In the genomic region with DNA sequence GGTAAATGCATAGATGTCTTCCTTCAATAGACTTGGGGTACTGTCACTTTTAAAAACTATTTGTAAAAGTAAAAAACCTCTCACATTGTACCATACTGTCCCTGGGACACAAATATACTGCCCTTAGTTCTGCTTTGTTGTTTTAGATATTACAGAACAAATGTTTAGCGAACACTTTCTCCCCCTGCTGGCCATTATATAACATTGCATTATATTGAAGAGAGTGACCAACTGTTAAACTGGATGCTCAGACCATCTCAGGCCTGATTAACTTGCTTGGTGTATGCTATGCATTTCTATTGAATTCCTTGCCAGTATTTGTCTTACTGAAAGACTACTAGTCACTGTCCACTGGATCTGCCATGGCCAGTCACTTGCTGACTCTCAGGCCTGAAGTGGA, we compare ENCODE assay signal across 8 mouse cellular contexts. TPM values are rescaled to one million over a fixed set of nuclear protein-coding genes. Genes with fewer than 3 reads are reported as not detected.
A peak's percentile ranks its signal among the peaks of the same experiment; 100 is the strongest.
DNase-seq lines count a peak whose midpoint lies in the region; ATAC-seq and TF ChIP-seq lines count a peak whose summit lies in the region.

No protein-coding gene starts in this region.

- ATAC-seq in forebrain, embryonic 11.5 days (replicated peaks; ENCODE audit: low FRiP score), result 0 out of 2 replicates have a peak, but pooled peaks have one; percentile 30
- peak; percentile 81 for ATAC-seq in hindbrain, postnatal 0 days

- H3K4me2 ChIP-seq in forebrain, embryonic 11.5 days (ENCODE audit: low read depth, low read length, severe bottlenecking), result no peak overlapping the region
- no peak overlapping the region for H3K4me2 ChIP-seq in hindbrain, postnatal 0 days (ENCODE audit: low read depth, low read length)

- no peak for DNase-seq in forebrain, embryonic 11.5 days (ENCODE audit: low spot score)
- no peak for DNase-seq in forebrain, embryonic 10.5 days (ENCODE audit: extremely low spot score, low spot score)
- peak; percentile 78 for DNase-seq in 3T3-L1 (ENCODE audit: low read depth, low spot score)
- peak; percentile 68 for DNase-seq in brain, adult 2 months (ENCODE audit: low read depth, low spot score)
- DNase-seq in hindbrain, postnatal 0 days (ENCODE audit: low spot score), result peak; percentile 82
- peak; percentile 66 for DNase-seq in retina, postnatal 1 day
- no peak for DNase-seq in gastrocnemius, postnatal 10 days
- no peak for DNase-seq in spleen, postnatal 14 days (ENCODE audit: low spot score in 2 of 2)

- no peak overlapping the region for H3K4me3 ChIP-seq in forebrain, embryonic 11.5 days (ENCODE audit: low read depth, low read length)
- no peak overlapping the region for H3K4me3 ChIP-seq in forebrain, embryonic 10.5 days
- no peak overlapping the region for H3K4me3 ChIP-seq in hindbrain, postnatal 0 days (ENCODE audit: low read length)

- H3K36me3 ChIP-seq in forebrain, embryonic 11.5 days (ENCODE audit: control insufficient read depth, insufficient read depth, low read length), result no peaks in the 10 kb centered on the region
- H3K36me3 ChIP-seq in forebrain, embryonic 10.5 days (replicated peaks), result no peaks in the 10 kb centered on the region
- H3K36me3 ChIP-seq in hindbrain, postnatal 0 days (ENCODE audit: insufficient read depth, low read length), result no peaks in the 10 kb centered on the region

- H3K27me3 ChIP-seq in forebrain, embryonic 11.5 days (ENCODE audit: control insufficient read depth, insufficient read depth, low read length), result no peaks in the 10 kb centered on the region
- H3K27me3 ChIP-seq in forebrain, embryonic 10.5 days (ENCODE audit: poor library complexity, severe bottlenecking), result no peaks in the 10 kb centered on the region
- no peaks in the 10 kb centered on the region for H3K27me3 ChIP-seq in hindbrain, postnatal 0 days (ENCODE audit: insufficient read depth, low read length)

- no peaks in the 10 kb centered on the region for H3K9me3 ChIP-seq in forebrain, embryonic 11.5 days (ENCODE audit: control insufficient read depth, low read length)
- no peaks in the 10 kb centered on the region for H3K9me3 ChIP-seq in forebrain, embryonic 10.5 days
- H3K9me3 ChIP-seq in hindbrain, postnatal 0 days (ENCODE audit: low read length), result no peaks in the 10 kb centered on the region

- no peak overlapping the region for H3K27ac ChIP-seq in forebrain, embryonic 11.5 days (ENCODE audit: low read depth, low read length)
- no peak overlapping the region for H3K27ac ChIP-seq in forebrain, embryonic 10.5 days
- H3K27ac ChIP-seq in hindbrain, postnatal 0 days, result no peak overlapping the region

- no peak overlapping the region for H3K9ac ChIP-seq in forebrain, embryonic 11.5 days (ENCODE audit: low read length)
- no peak overlapping the region for H3K9ac ChIP-seq in hindbrain, postnatal 0 days (replicated peaks; ENCODE audit: low read length)

- WGBS in forebrain, embryonic 11.5 days, result 11% methylated on average over 1 of the region's 1 CpGs
- 2% methylated on average over 1 of the region's 1 CpGs for WGBS in forebrain, embryonic 10.5 days
- 8% methylated on average over 1 of the region's 1 CpGs for WGBS in hindbrain, postnatal 0 days

- no peaks in the 10 kb centered on the region for H3K4me1 ChIP-seq in forebrain, embryonic 11.5 days (replicated peaks; ENCODE audit: control insufficient read depth, insufficient read depth, low read length)
- no peaks in the 10 kb centered on the region for H3K4me1 ChIP-seq in forebrain, embryonic 10.5 days
- H3K4me1 ChIP-seq in hindbrain, postnatal 0 days (ENCODE audit: insufficient read depth, low read length), result no peaks in the 10 kb centered on the region

- TF ChIP-seq CTCF in hindbrain, postnatal 0 days (IDR thresholded peaks at IDR 0.05; ENCODE audit: low read depth), result peak; percentile 81

RNA-seq across cellular contexts. Expression of gene D430041D05Rik, which starts 11.4 kb away (rescaled TPM):
- polyA plus RNA-seq in forebrain, embryonic 11.5 days (2014; fragmentation: Nextera tagmentation; extraction: Ambion mirVana), result 2.5 and 2.6 TPM in 2 replicates
- polyA plus RNA-seq in forebrain, embryonic 10.5 days (2016; fragmentation: Nextera tagmentation; extraction: Ambion mirVana), result 0.90 and 1.1 TPM in 2 replicates
- 45.8 and 50.0 TPM in 2 replicates for total RNA-seq in hindbrain, postnatal 0 days (2014; rRNA removed)
- polyA plus RNA-seq in hindbrain, postnatal 0 days (2015; fragmentation: Nextera tagmentation; extraction: Ambion mirVana), result 7.1 and 7.6 TPM in 2 replicates
- total RNA-seq in gastrocnemius, postnatal 10 days (2021), result 1 to 10 TPM; 2.9 to 3.0 TPM

Comparison
In these comparisons a context has a peak if more than half of its experiments do, and no peak if none do; other contexts are left out.
1. DNase-seq: peak in 3T3-L1 (single experiment), brain, adult 2 months (single experiment), hindbrain, postnatal 0 days (single experiment) and retina, postnatal 1 day (single experiment); none in forebrain, embryonic 11.5 days (single experiment), forebrain, embryonic 10.5 days (single experiment), gastrocnemius, postnatal 10 days (single experiment) and spleen, postnatal 14 days (0 of 2).